ENCODE assay signal across 9 mouse cellular contexts in genomic region chr2:25292054-25292544, GRCm38 (mm10). TPM values are rescaled to one million over a fixed set of nuclear protein-coding genes. Genes with fewer than 3 reads are reported as not detected.
A peak's percentile ranks its signal among the peaks of the same experiment; 100 is the strongest.
DNase-seq lines count a peak whose midpoint lies in the region; ATAC-seq lines count a peak whose summit lies in the region.
"Had no signal": no experiment of that assay in that cellular context is flagged by ENCODE, and none has a peak within 500 bp of the region (broad histone marks: within the 10 kb centered on the region; RNA-seq: fewer than 3 reads in every experiment).

No protein-coding gene starts in this region.

- H3K9me3 ChIP-seq in forebrain, embryonic 13.5 days (replicated peaks), result no peaks in the 10 kb centered on the region
- H3K9me3 ChIP-seq in lung, embryonic 16.5 days (ENCODE audit: control insufficient read depth, low read length), result no peaks in the 10 kb centered on the region

- no peak overlapping the region for H3K27ac ChIP-seq in forebrain, embryonic 13.5 days
- no peak overlapping the region for H3K27ac ChIP-seq in lung, embryonic 16.5 days (ENCODE audit: low read length)

- peaks cover 96% of the 10 kb centered on the region for H3K27me3 ChIP-seq in forebrain, embryonic 13.5 days
- peaks cover 50% of the 10 kb centered on the region for H3K27me3 ChIP-seq in lung, embryonic 16.5 days (ENCODE audit: control insufficient read depth, insufficient read depth, low read depth, low read length)

- H3K9ac ChIP-seq in forebrain, embryonic 13.5 days, result peak overlapping the region; percentile 43
- peak overlapping the region; percentile 60 for H3K9ac ChIP-seq in lung, embryonic 16.5 days (ENCODE audit: low read length)

- ATAC-seq in forebrain, embryonic 13.5 days, result 0 out of 2 replicates have a peak, but pooled peaks have one; percentile 31
- ATAC-seq in lung, embryonic 16.5 days (ENCODE audit: low read depth), result peak; percentile 39
- ATAC-seq in erythroid progenitor cell, adult 5-6 weeks (replicated peaks; ENCODE audit: low FRiP score, poor library complexity, severe bottlenecking), result no peak

- peaks cover 26% of the 10 kb centered on the region for H3K4me1 ChIP-seq in forebrain, embryonic 13.5 days
- peaks cover 18% of the 10 kb centered on the region for H3K4me1 ChIP-seq in lung, embryonic 16.5 days (replicated peaks; ENCODE audit: control insufficient read depth, insufficient read depth, low read length)

- no peaks in the 10 kb centered on the region for H3K36me3 ChIP-seq in forebrain, embryonic 13.5 days (ENCODE audit: poor library complexity, severe bottlenecking)
- H3K36me3 ChIP-seq in lung, embryonic 16.5 days (ENCODE audit: control insufficient read depth, insufficient read depth, low read length), result no peaks in the 10 kb centered on the region

- H3K4me3 ChIP-seq in forebrain, embryonic 13.5 days, result peak overlapping the region; percentile 27
- peak overlapping the region; percentile 42 for H3K4me3 ChIP-seq in lung, embryonic 16.5 days (ENCODE audit: low read length)

- 4% methylated on average over 36 of the region's 43 CpGs for WGBS in forebrain, embryonic 13.5 days
- WGBS in lung, embryonic 16.5 days, result 7% methylated on average over 37 of the region's 43 CpGs

- peak overlapping the region; percentile 50 for H3K4me2 ChIP-seq in forebrain, embryonic 13.5 days
- peak overlapping the region; percentile 57 for H3K4me2 ChIP-seq in lung, embryonic 16.5 days (ENCODE audit: low read depth, low read length)

- DNase-seq in lung, adult 18-20 months, result peak; percentile 40 to 52
- DNase-seq in lung, postnatal 10 days, result no peak
- peak; percentile 36 for DNase-seq in induced T-regulatory cell, adult 2 months (ENCODE audit: low read depth)
- DNase-seq in ovary, postnatal 14 days (ENCODE audit: low spot score), result no peak
- DNase-seq in spleen, postnatal 36 days (ENCODE audit: low spot score in 2 of 2), result no peak

RNA-seq across cellular contexts. Expression of gene Lrrc26, which starts 2.4 kb away (rescaled TPM):
- 0.14 TPM in 1 of 2 replicates, not detected in the other for polyA plus RNA-seq in forebrain, embryonic 13.5 days (2015; fragmentation: Nextera tagmentation; extraction: Ambion mirVana)
- polyA plus RNA-seq in lung, embryonic 16.5 days (2015; fragmentation: Nextera tagmentation; extraction: Ambion mirVana), result 6.7 and 9.4 TPM in 2 replicates
- not detected in 2 replicates for total RNA-seq in erythroid progenitor cell, adult 5-6 weeks (2015; ENCODE audit: low replicate concordance)
- not detected in 2 replicates for total RNA-seq in erythroid progenitor cell, adult 5-6 weeks (2017; ENCODE audit: low replicate concordance)
- total RNA-seq: layer of hippocampus, adult 8-10 months had no signal

RNA-seq across cellular contexts. Expression of gene Tmem210, which starts 4.2 kb away (rescaled TPM):
- polyA plus RNA-seq in forebrain, embryonic 13.5 days (2015; fragmentation: Nextera tagmentation; extraction: Ambion mirVana), result not detected in 2 replicates
- polyA plus RNA-seq in lung, embryonic 16.5 days (2015; fragmentation: Nextera tagmentation; extraction: Ambion mirVana), result not detected in 2 replicates
- not detected in 2 replicates for total RNA-seq in erythroid progenitor cell, adult 5-6 weeks (2015; ENCODE audit: low replicate concordance)
- total RNA-seq in erythroid progenitor cell, adult 5-6 weeks (2017; ENCODE audit: low replicate concordance), result not detected in 2 replicates
- total RNA-seq: layer of hippocampus, adult 8-10 months had no signal

RNA-seq across cellular contexts. Expression of gene Anapc2, which starts 19.8 kb away (rescaled TPM):
- 126 and 148 TPM in 2 replicates for polyA plus RNA-seq in forebrain, embryonic 13.5 days (2015; fragmentation: Nextera tagmentation; extraction: Ambion mirVana)
- polyA plus RNA-seq in lung, embryonic 16.5 days (2015; fragmentation: Nextera tagmentation; extraction: Ambion mirVana), result 136 and 137 TPM in 2 replicates
- 34.6 and 55.8 TPM in 2 replicates for total RNA-seq in erythroid progenitor cell, adult 5-6 weeks (2015; ENCODE audit: low replicate concordance)
- total RNA-seq in erythroid progenitor cell, adult 5-6 weeks (2017; ENCODE audit: low replicate concordance), result 29.7 and 40.0 TPM in 2 replicates

RNA-seq across cellular contexts. Expression of gene Ssna1, which starts 19.9 kb away (rescaled TPM):
- 233 and 245 TPM in 2 replicates for polyA plus RNA-seq in forebrain, embryonic 13.5 days (2015; fragmentation: Nextera tagmentation; extraction: Ambion mirVana)
- polyA plus RNA-seq in lung, embryonic 16.5 days (2015; fragmentation: Nextera tagmentation; extraction: Ambion mirVana), result 219 and 232 TPM in 2 replicates
- 114 and 128 TPM in 2 replicates for total RNA-seq in erythroid progenitor cell, adult 5-6 weeks (2015; ENCODE audit: low replicate concordance)
- 46.2 and 81.0 TPM in 2 replicates for total RNA-seq in erythroid progenitor cell, adult 5-6 weeks (2017; ENCODE audit: low replicate concordance)

RNA-seq across cellular contexts. Expression of gene Grin1, which starts 26.9 kb away (rescaled TPM):
- 5.6 and 7.9 TPM in 2 replicates for polyA plus RNA-seq in forebrain, embryonic 13.5 days (2015; fragmentation: Nextera tagmentation; extraction: Ambion mirVana)
- polyA plus RNA-seq in lung, embryonic 16.5 days (2015; fragmentation: Nextera tagmentation; extraction: Ambion mirVana), result 0.44 and 0.84 TPM in 2 replicates
- not detected in 2 replicates for total RNA-seq in erythroid progenitor cell, adult 5-6 weeks (2015; ENCODE audit: low replicate concordance)
- not detected in 2 replicates for total RNA-seq in erythroid progenitor cell, adult 5-6 weeks (2017; ENCODE audit: low replicate concordance)

Comparison
In these comparisons a context has a peak if more than half of its experiments do, and no peak if none do; other contexts are left out.
1. DNase-seq: peak in lung, adult 18-20 months (2 of 2) and induced T-regulatory cell, adult 2 months (single experiment); none in lung, postnatal 10 days (single experiment), ovary, postnatal 14 days (single experiment) and spleen, postnatal 36 days (0 of 2).